Mouse (Mus musculus): ENCODE data around the gene Sec24d. TPM values are rescaled to one million over a fixed set of nuclear protein-coding genes. Genes with fewer than 3 reads are reported as not detected.

The Sec24d gene
- polyA plus RNA-seq, 1 experiment from 2014 or later, result 19.3 TPM

- Histone ChIP-seq H3K9me3 (no peaks in the 10 kb centered on the region), H3K4me3 (no peak overlapping the region), H3K4me2 (replicated peaks) (no peak overlapping the region), H3K27me3 (no peaks in the 10 kb centered on the region), H3K9ac (replicated peaks) (no peak overlapping the region), H3K27ac (replicated peaks) (no peak overlapping the region), H3K36me3 (no peaks in the 10 kb centered on the region), H3K4me1 (0 out of 2 replicates have a peak, but pooled peaks cover 3% of the 10 kb centered on the region)
- 37% methylated on average over 6 of the region's 6 CpGs for WGBS
- ATAC-seq (replicated peaks), result 0 out of 2 replicates have a peak, but pooled peaks have one; percentile 29
Observed at GRCm38 (mm10) chr3:123329251-123329650, 62.0 kb downstream of the Sec24d start.

- Histone ChIP-seq H3K27ac (replicated peaks) (no peak overlapping the region), H3K27me3 (no peaks in the 10 kb centered on the region), H3K9ac (replicated peaks) (no peak overlapping the region), H3K36me3 (no peaks in the 10 kb centered on the region), H3K9me3 (no peaks in the 10 kb centered on the region), H3K4me1 (0 out of 2 replicates have a peak, but pooled peaks cover 5% of the 10 kb centered on the region), H3K4me2 (replicated peaks) (no peak overlapping the region), H3K4me3 (no peak overlapping the region)
- 84% methylated on average over 4 of the region's 4 CpGs for WGBS
- no peak for ATAC-seq (replicated peaks)
Observed at GRCm38 (mm10) chr3:123330221-123330620, 63.0 kb downstream of the Sec24d start.

GRCm38 (mm10) chr3:123332330-123333054 is 65.2 kb downstream of the Sec24d start:
- no peaks in the 10 kb centered on the region for H3K9me3 ChIP-seq
- H3K36me3 ChIP-seq, result no peaks in the 10 kb centered on the region
- 88% methylated on average over 2 of the region's 2 CpGs for WGBS
- H3K4me2 ChIP-seq (replicated peaks), result no peak overlapping the region
- peaks cover 8% of the 10 kb centered on the region; the same call in 1 of the 2 replicates for H3K4me1 ChIP-seq
- H3K4me3 ChIP-seq, result no peak overlapping the region
- H3K27me3 ChIP-seq, result no peaks in the 10 kb centered on the region
- H3K27ac ChIP-seq (replicated peaks), result no peak overlapping the region
- no peak for ATAC-seq (replicated peaks)
- H3K9ac ChIP-seq (replicated peaks), result no peak overlapping the region

GRCm38 (mm10) chr3:123333055-123333424 is 65.8 kb downstream of the Sec24d start:
- no peak overlapping the region for H3K9ac ChIP-seq (replicated peaks)
- H3K27ac ChIP-seq (replicated peaks), result no peak overlapping the region
- peaks cover 8% of the 10 kb centered on the region; the same call in 1 of the 2 replicates for H3K4me1 ChIP-seq
- no peak for ATAC-seq (replicated peaks)
- H3K4me2 ChIP-seq (replicated peaks), result no peak overlapping the region
- WGBS, result 53% methylated on average over 4 of the region's 4 CpGs
- H3K36me3 ChIP-seq, result no peaks in the 10 kb centered on the region
- H3K4me3 ChIP-seq, result no peak overlapping the region
- H3K9me3 ChIP-seq, result no peaks in the 10 kb centered on the region
- H3K27me3 ChIP-seq, result no peaks in the 10 kb centered on the region

- H3K27me3 ChIP-seq, result no peaks in the 10 kb centered on the region
- no peak overlapping the region for H3K4me3 ChIP-seq
- H3K36me3 ChIP-seq, result no peaks in the 10 kb centered on the region
- H3K4me2 ChIP-seq (replicated peaks), result no peak overlapping the region
- WGBS, result 75% methylated on average over 7 of the region's 7 CpGs
- peaks cover 5% of the 10 kb centered on the region; the same call in 1 of the 2 replicates for H3K4me1 ChIP-seq
- ATAC-seq (replicated peaks), result no peak
- no peak overlapping the region for H3K9ac ChIP-seq (replicated peaks)
- H3K27ac ChIP-seq (replicated peaks), result no peak overlapping the region; the same call in 1 of the 2 replicates
- no peaks in the 10 kb centered on the region for H3K9me3 ChIP-seq
Observed at GRCm38 (mm10) chr3:123334947-123335346, 67.7 kb downstream of the Sec24d start.

GRCm38 (mm10) chr3:123335480-123335879 is 68.2 kb downstream of the Sec24d start:
- Histone ChIP-seq H3K4me3 (no peak overlapping the region), H3K4me2 (replicated peaks) (no peak overlapping the region), H3K4me1 (peaks cover 5% of the 10 kb centered on the region; the same call in 1 of the 2 replicates), H3K9ac (replicated peaks) (no peak overlapping the region), H3K36me3 (no peaks in the 10 kb centered on the region), H3K27me3 (no peaks in the 10 kb centered on the region), H3K9me3 (no peaks in the 10 kb centered on the region), H3K27ac (replicated peaks) (no peak overlapping the region)
- ATAC-seq (replicated peaks), result no peak
- WGBS, result 73% methylated on average over 3 of the region's 3 CpGs

- H3K27ac ChIP-seq (replicated peaks), result no peak overlapping the region
- H3K36me3 ChIP-seq, result no peaks in the 10 kb centered on the region
- ATAC-seq (replicated peaks), result no peak
- no peak overlapping the region for H3K4me2 ChIP-seq (replicated peaks)
- no peak overlapping the region for H3K4me3 ChIP-seq
- no peak overlapping the region for H3K9ac ChIP-seq (replicated peaks)
- H3K4me1 ChIP-seq, result peaks cover 5% of the 10 kb centered on the region; the same call in 1 of the 2 replicates
- no peaks in the 10 kb centered on the region for H3K27me3 ChIP-seq
- WGBS, result 68% methylated on average over 7 of the region's 7 CpGs
- no peaks in the 10 kb centered on the region for H3K9me3 ChIP-seq
Observed at GRCm38 (mm10) chr3:123336455-123336854, 69.2 kb downstream of the Sec24d start.

- Histone ChIP-seq H3K9me3 (no peaks in the 10 kb centered on the region), H3K9ac (replicated peaks) (no peak overlapping the region), H3K4me2 (replicated peaks) (no peak overlapping the region), H3K36me3 (no peaks in the 10 kb centered on the region), H3K27ac (replicated peaks) (no peak overlapping the region), H3K4me1 (peaks cover 5% of the 10 kb centered on the region; the same call in 1 of the 2 replicates), H3K27me3 (no peaks in the 10 kb centered on the region), H3K4me3 (no peak overlapping the region)
- ATAC-seq (replicated peaks), result no peak
- WGBS, result 84% methylated on average over 5 of the region's 5 CpGs
Observed at GRCm38 (mm10) chr3:123336951-123337350, 69.7 kb downstream of the Sec24d start.

GRCm38 (mm10) chr3:123337853-123338252 is 70.6 kb downstream of the Sec24d start:
- Histone ChIP-seq H3K9me3 (no peaks in the 10 kb centered on the region), H3K27ac (replicated peaks) (no peak overlapping the region), H3K4me2 (replicated peaks) (no peak overlapping the region), H3K9ac (replicated peaks) (no peak overlapping the region), H3K4me3 (no peak overlapping the region), H3K27me3 (no peaks in the 10 kb centered on the region), H3K36me3 (no peaks in the 10 kb centered on the region), H3K4me1 (peaks cover 5% of the 10 kb centered on the region; the same call in 1 of the 2 replicates)
- ATAC-seq (replicated peaks), result no peak
- WGBS, result 83% methylated on average over 6 of the region's 6 CpGs

- no peak overlapping the region for H3K4me3 ChIP-seq
- H3K4me2 ChIP-seq (replicated peaks), result no peak overlapping the region
- WGBS, result 71% methylated on average over 12 of the region's 12 CpGs
- no peaks in the 10 kb centered on the region for H3K9me3 ChIP-seq
- no peak overlapping the region for H3K9ac ChIP-seq (replicated peaks)
- no peaks in the 10 kb centered on the region for H3K27me3 ChIP-seq
- ATAC-seq (replicated peaks), result no peak
- H3K27ac ChIP-seq (replicated peaks), result no peak overlapping the region
- peaks cover 5% of the 10 kb centered on the region; the same call in 1 of the 2 replicates for H3K4me1 ChIP-seq
- H3K36me3 ChIP-seq, result no peaks in the 10 kb centered on the region
Observed at GRCm38 (mm10) chr3:123338666-123339195, 71.5 kb downstream of the Sec24d start.

GRCm38 (mm10) chr3:123341049-123341448 is 73.8 kb downstream of the Sec24d start:
- no peaks in the 10 kb centered on the region for H3K36me3 ChIP-seq
- H3K27me3 ChIP-seq, result no peaks in the 10 kb centered on the region
- H3K4me1 ChIP-seq, result no peaks in the 10 kb centered on the region
- H3K9me3 ChIP-seq, result no peaks in the 10 kb centered on the region
- H3K27ac ChIP-seq (replicated peaks), result no peak overlapping the region
- H3K9ac ChIP-seq (replicated peaks), result no peak overlapping the region
- WGBS, result 69% methylated on average over 2 of the region's 2 CpGs
- no peak overlapping the region for H3K4me2 ChIP-seq (replicated peaks)
- ATAC-seq (replicated peaks), result 0 out of 2 replicates have a peak, but pooled peaks have one; percentile 38
- no peak overlapping the region for H3K4me3 ChIP-seq

- no peak overlapping the region for H3K4me3 ChIP-seq
- no peaks in the 10 kb centered on the region for H3K27me3 ChIP-seq
- H3K9ac ChIP-seq (replicated peaks), result no peak overlapping the region
- H3K9me3 ChIP-seq, result no peaks in the 10 kb centered on the region
- H3K4me2 ChIP-seq (replicated peaks), result no peak overlapping the region
- H3K36me3 ChIP-seq, result no peaks in the 10 kb centered on the region
- WGBS, result 87% methylated on average over 6 of the region's 6 CpGs
- ATAC-seq (replicated peaks), result no peak
- no peak overlapping the region for H3K27ac ChIP-seq (replicated peaks)
- H3K4me1 ChIP-seq, result no peaks in the 10 kb centered on the region
Observed at GRCm38 (mm10) chr3:123343690-123344089, 76.4 kb downstream of the Sec24d start.

Measured in forebrain, embryonic 15.5 days (tissue).